Mouse (Mus musculus) cortical plate, adult 2 months (tissue): ENCODE measurements at regions not wholly inside any gene's neighbourhood (a gene's known extent, or its start where the extent isn't known, plus 50 kb on each side); places are given as distances from the start of the nearest gene placed in this dataset.

Experiments
- H3K27ac ChIP-seq: fragments of 200-500 bp; 2 replicates; pipeline ENCODE4 v1.5.1; 2012; ENCODE audit warnings: low read length, control low read depth, inconsistent platforms; ENCODE audit not compliant: insufficient read depth
- H3K4me1 ChIP-seq: fragments of 200-500 bp; 2 replicates; pipeline ENCODE4 v1.6.1; 2011; ENCODE audit warnings: low read length; ENCODE audit not compliant: control insufficient read depth, insufficient read depth
- H3K4me3 ChIP-seq: fragments of 200-500 bp; 2 replicates; pipeline ENCODE4 v1.5.1; 2011; ENCODE audit warnings: mild to moderate bottlenecking, low read length, control low read depth; ENCODE audit not compliant: insufficient read depth
- CTCF ChIP-seq: fragments of 200-500 bp; IDR thresholded peaks from 2 replicates; pipeline ENCODE4 v1.5.1; 2011; ENCODE audit warnings: mild to moderate bottlenecking, control low read depth, low read length; ENCODE audit not compliant: insufficient read depth; ENCODE audit errors: extremely low read depth
- POLR2A ChIP-seq: fragments of 200-500 bp; IDR thresholded peaks from 2 replicates; pipeline ENCODE4 v1.6.1; 2011; ENCODE audit warnings: mild to moderate bottlenecking, low read length, control low read depth; ENCODE audit not compliant: insufficient read depth; ENCODE audit errors: extremely low read depth

DNA sequence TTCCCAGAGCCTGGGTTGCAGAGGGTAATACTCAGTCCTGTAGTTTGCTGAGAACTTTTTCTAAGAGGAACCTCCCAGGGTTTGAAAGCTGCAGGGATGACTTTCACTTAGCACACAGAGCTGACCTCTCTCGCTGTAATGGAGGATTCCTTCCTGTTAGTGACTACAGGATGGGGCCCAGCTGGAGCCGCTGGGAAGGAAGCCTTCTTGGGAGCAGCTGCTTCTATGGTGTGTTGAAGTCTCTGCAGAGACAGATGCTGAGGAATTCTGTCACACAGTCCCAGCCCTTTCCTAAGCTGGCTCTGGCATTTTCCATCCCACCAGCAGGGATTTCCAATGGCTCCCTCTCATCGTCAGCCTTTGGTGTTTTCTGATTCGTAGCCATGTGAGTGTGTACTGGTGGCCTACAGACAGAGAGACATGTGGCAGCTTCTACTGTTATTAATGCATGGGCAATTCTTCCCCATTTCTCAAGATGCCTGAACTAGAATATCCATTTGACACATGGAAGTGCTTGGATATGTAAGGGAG, 90.9 kb downstream of the Gm26897 start:
- H3K4me3 ChIP-seq: no peak overlapping the region
- TF ChIP-seq POLR2A: no peak
- TF ChIP-seq CTCF: no peak
- H3K4me1 ChIP-seq: no peaks in the 10 kb centered on the region
- no peak overlapping the region for H3K27ac ChIP-seq

DNA sequence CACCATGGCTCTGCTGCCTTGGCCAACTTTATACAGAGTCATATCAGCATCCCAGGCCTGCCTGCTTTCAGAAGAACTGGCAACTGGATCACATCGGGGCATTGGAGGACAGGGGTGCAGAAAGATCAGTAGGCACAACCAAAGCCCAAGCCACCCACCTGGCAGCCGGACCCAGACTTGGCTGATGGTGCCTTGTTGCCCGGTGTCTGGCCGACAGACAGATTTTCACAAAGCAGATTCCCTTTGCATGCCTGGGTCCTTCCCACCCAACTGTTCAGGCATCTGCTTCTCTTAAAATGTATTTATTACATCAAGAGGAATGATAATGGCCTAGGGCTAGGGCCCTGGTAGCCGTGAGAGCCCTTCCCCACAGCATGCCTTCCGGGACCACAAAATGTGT, 96.2 kb downstream of the Gm26897 start:
- TF ChIP-seq CTCF: no peak
- no peak for TF ChIP-seq POLR2A
- Histone ChIP-seq H3K4me3 (no peak overlapping the region), H3K4me1 (no peaks in the 10 kb centered on the region), H3K27ac (no peak overlapping the region)

DNA sequence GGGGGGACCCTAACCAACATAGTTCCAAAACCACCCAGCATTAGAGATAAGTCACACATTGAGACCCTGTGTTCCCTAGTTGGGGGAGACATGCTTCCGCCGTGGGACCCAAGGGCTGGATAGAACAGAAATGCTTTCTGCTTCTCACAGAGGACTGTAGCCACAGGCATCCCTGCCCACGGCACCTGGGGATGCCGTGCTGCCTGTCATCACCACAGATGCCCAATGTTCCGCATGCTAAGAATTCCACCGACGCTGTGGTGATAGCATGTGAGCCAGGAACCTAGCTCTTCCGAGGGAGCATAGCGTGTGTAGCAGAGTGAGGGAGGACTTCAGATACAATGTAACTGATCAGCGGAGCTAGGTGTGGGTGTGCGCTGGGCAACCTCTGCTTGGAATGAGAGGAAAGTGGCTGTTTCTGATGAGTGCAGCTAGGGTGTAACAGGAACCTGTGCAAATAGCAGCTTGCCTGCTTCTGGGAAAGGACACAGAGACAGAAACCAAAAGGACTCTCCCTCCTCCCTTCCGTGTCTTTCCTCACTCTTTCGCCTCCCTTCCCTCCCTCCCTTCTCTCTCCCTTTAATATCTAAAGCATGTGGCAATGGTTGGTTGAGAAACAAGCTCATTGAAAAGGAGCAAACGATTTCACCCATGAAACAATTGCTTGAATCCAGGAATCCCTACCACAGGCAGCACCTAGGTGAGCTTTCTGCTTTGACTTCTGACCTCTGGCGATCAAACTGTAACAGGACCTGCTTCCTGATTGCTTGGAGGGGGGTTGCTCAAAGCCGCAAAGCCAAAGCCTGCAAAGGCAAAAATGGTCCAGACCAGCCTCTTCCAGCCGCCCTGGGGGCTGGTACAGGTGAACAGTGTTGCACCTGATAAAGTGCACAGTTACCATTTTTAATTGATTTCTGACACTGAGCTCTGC, 102.3 kb downstream of the Gm26897 start:
- H3K4me3 ChIP-seq: no peak overlapping the region
- 0 out of 2 replicates have a peak, but pooled peaks cover 4% of the 10 kb centered on the region for H3K4me1 ChIP-seq
- no peak for TF ChIP-seq CTCF
- no peak for TF ChIP-seq POLR2A
- H3K27ac ChIP-seq: no peak overlapping the region

DNA sequence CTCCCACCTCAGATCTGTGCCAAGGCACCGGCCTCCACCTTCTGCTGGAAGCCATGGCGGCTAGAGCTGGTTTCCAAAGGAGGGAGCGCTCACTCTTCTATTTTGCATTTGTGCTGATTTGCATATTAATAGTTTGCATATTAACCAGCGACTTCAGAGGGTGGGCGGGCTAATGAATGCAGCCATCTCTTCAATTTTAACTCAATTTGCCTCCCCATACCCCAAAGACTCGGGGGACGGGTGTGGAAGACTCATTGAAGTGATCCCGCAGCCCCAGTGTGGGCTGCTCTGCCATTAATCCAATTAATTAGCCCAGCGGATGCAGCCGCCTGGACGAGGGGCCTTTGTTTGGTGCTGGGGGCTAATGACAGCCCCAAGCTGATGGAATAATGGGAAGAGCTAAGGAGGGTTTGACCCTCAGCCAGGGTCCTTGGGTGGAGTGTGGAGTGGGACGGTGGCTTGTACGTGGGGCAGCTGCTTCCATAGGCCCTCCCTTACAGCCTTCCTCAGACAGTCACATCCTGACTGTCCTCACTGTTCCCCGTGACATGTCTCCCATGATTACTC, 103.0 kb downstream of the Gm26897 start:
- Histone ChIP-seq H3K4me3 (no peak overlapping the region), H3K4me1 (0 out of 2 replicates have a peak, but pooled peaks cover 4% of the 10 kb centered on the region), H3K27ac (no peak overlapping the region)
- TF ChIP-seq CTCF (no peak), POLR2A (no peak)

DNA sequence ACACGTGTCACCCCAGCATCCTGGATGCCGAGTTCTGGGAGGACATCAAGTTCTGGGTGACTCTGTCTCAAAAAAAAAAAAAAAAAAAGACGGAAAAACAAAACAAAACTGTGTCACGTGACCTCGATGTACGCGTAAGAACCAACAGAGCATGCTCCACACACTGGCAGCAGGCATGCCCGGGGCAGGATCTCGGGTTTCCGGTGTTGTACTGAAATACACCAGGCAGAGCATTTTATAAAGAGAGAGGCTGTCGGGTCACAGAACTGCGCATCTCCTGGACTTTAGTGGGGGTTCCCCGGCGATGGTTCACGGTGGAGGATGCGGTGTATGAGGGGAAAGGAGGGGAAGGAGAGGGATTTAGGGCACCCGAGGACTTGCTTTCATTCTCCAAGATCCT, 108.7 kb downstream of the Gm26897 start:
- Histone ChIP-seq H3K4me3 (no peak overlapping the region), H3K27ac (no peak overlapping the region), H3K4me1 (no peaks in the 10 kb centered on the region)
- TF ChIP-seq POLR2A (no peak), CTCF (no peak)

DNA sequence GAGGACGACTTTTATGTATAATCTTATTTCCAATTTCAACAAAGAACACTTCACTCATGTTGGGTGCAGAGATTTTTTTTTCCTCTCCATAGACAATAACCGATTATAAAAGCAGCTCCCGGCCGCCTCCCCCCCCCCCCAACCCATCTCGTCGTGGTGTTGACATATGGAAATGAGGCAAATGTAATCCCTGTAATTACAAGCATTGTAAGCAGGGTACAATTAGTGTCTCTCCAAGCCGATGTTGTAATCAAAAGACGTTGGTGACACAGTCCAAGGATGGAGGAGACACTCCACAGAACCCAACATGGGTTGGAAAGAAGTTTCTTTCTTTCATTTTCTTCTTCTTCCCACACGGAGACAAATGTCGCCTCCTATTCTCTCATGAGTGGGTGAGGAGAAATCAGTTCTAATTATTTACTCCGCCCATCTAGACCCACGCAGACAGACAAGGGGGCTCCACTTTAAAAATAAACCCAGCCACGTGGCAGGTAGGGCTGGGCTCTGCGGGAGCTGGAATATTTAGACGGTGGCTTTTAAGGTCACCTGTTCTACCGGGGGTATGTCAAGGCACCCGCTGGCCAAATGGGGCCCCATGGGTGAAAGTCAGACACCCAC, 110.0 kb downstream of the Gm26897 start:
- Histone ChIP-seq H3K27ac (no peak overlapping the region), H3K4me3 (no peak overlapping the region), H3K4me1 (no peaks in the 10 kb centered on the region)
- no peak for TF ChIP-seq POLR2A
- no peak for TF ChIP-seq CTCF

DNA sequence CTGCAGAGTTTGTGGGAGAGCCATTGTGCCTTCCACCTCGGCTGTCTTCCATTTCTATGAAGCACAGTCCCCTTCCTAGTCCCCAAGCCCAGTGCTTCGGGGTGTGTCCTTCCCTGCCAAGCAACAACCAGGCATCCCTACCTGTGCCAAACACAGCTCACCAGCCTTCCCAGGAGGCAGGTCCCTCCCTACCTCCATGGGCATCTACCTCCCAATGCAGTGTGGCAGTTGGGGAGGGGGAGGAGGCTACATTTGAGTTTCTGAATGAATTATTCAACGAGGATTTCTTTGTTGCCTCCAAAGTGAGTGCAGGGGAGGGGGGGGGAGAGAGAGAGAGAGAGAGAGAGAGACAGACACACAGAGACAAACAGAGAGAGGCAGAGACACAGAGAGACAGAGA, 110.8 kb downstream of the Gm26897 start:
- H3K27ac ChIP-seq: no peak overlapping the region
- no peak overlapping the region for H3K4me3 ChIP-seq
- H3K4me1 ChIP-seq: no peaks in the 10 kb centered on the region
- no peak for TF ChIP-seq POLR2A
- TF ChIP-seq CTCF: no peak

DNA sequence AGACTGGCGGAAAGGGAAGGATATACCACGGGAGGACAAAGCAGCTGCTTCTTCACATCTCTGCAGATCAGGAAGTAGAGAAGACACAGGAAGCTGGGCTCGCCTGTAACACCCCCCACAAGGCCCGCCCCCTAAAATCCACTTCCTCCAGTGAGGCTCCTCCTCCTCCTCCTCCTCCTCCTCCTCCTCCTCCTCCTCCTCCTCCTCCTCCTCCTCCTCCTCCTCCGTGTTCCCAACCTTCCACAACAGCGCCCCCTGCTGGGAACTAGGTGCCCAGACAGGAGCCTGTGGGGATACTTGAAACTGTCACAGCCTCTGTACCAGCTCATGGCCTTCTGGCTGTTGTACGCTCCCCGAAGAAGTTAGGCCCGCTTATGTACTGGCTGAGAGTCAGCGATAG, 115.2 kb downstream of the Gm26897 start:
- H3K4me1 ChIP-seq: no peaks in the 10 kb centered on the region
- no peak overlapping the region for H3K27ac ChIP-seq
- no peak for TF ChIP-seq POLR2A
- no peak for TF ChIP-seq CTCF
- H3K4me3 ChIP-seq: no peak overlapping the region

DNA sequence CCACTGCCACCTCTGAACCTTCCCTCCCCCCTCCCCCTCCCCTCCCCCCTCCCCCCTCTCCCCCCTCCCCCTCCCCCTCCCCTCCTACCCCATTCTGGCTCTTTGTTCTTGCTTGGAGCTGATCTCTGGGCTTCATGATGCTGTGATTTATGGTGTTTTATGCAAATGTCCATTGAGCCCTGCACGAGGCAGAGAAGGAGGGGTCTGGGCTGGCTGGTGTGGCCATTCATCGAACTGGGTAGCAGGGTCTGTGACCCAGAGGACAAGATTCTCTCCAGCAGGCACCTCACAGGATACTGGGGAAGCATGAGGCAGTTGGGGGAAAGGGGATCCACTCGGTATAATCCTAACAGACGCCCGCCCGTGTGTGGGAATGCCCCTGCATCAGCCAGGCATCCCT, 119.0 kb downstream of the Gm26897 start:
- no peak overlapping the region for H3K4me3 ChIP-seq
- H3K27ac ChIP-seq: no peak overlapping the region
- TF ChIP-seq CTCF (no peak), POLR2A (no peak)
- H3K4me1 ChIP-seq: no peaks in the 10 kb centered on the region
